Mouse (Mus musculus): Measurements from ENCODE around the gene Lrp8.

The Lrp8 gene

DNA sequence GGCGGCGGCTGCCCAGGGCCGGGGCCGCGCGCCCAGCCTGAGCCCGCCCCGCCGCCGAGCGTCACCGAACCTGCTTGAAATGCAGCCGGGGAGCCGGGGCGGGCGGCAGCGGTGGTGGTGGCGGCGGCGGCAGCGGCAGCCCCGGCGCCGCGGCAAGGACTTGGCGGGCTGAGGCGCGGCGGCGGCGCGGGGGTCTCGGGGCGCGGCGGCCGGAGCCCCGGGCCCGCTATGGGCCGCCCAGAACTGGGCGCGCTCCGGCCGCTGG, at the start of gene Lrp8:
Gene Lrp8, plus strand, starts transcription at position 77 of the 265 bp plus-strand sequence.
- no peak for DNase-seq (ENCODE audit: low read depth, low spot score)
- Histone ChIP-seq H3K36me3 (ENCODE audit: control insufficient read depth, insufficient read depth, low read length, poor library complexity, severe bottlenecking) (no peaks in the 10 kb centered on the region), H3K27me3 (ENCODE audit: control insufficient read depth, insufficient read depth, low read length, poor library complexity, severe bottlenecking) (no peaks in the 10 kb centered on the region)

- Histone ChIP-seq H3K27me3 (ENCODE audit: control insufficient read depth, insufficient read depth, low read length, poor library complexity, severe bottlenecking) (no peaks in the 10 kb centered on the region), H3K36me3 (ENCODE audit: control insufficient read depth, insufficient read depth, low read length, poor library complexity, severe bottlenecking) (no peaks in the 10 kb centered on the region)
- DNase-seq (ENCODE audit: low read depth, low spot score), result no peak
Measured at GRCm38 (mm10) chr4:107756222-107756621, 45.8 kb upstream of the Lrp8 start.

- no peaks in the 10 kb centered on the region for H3K36me3 ChIP-seq (ENCODE audit: control insufficient read depth, insufficient read depth, low read length, poor library complexity, severe bottlenecking)
- DNase-seq (ENCODE audit: low read depth, low spot score), result no peak
- no peaks in the 10 kb centered on the region for H3K27me3 ChIP-seq (ENCODE audit: control insufficient read depth, insufficient read depth, low read length, poor library complexity, severe bottlenecking)
Measured at GRCm38 (mm10) chr4:107757487-107758470, 44.3 kb upstream of the Lrp8 start.

GRCm38 (mm10) chr4:107758938-107759337, 43.1 kb upstream of the Lrp8 start:
- no peak for DNase-seq (ENCODE audit: low read depth, low spot score)
- H3K27me3 ChIP-seq (ENCODE audit: control insufficient read depth, insufficient read depth, low read length, poor library complexity, severe bottlenecking), result no peaks in the 10 kb centered on the region
- H3K36me3 ChIP-seq (ENCODE audit: control insufficient read depth, insufficient read depth, low read length, poor library complexity, severe bottlenecking), result no peaks in the 10 kb centered on the region

GRCm38 (mm10) chr4:107763001-107763400, 39.1 kb upstream of the Lrp8 start:
- H3K27me3 ChIP-seq (ENCODE audit: control insufficient read depth, insufficient read depth, low read length, poor library complexity, severe bottlenecking), result no peaks in the 10 kb centered on the region
- no peaks in the 10 kb centered on the region for H3K36me3 ChIP-seq (ENCODE audit: control insufficient read depth, insufficient read depth, low read length, poor library complexity, severe bottlenecking)
- DNase-seq (ENCODE audit: low read depth, low spot score), result no peak

DNA sequence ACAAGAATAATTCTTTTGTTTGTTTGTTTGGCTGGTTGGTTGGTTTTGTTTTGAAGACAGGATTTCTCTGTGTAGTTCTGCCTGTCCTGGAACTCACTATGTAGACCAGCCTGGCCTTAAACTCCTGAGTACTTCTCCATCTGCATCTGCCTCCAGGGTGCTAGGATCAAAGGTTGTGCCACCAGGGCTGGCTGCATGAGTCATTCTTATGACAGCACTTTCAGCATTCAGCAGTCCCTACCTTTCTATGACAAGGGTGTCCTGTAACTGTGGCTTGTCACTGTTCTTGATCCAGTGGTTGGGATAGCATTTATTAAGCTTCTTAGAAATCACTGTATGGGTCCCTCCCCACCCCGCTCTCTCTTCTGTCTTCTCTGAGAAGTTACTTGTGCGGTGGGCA, 38.5 kb upstream of the Lrp8 start:
- Histone ChIP-seq H3K27me3 (ENCODE audit: control insufficient read depth, insufficient read depth, low read length, poor library complexity, severe bottlenecking) (no peaks in the 10 kb centered on the region), H3K36me3 (ENCODE audit: control insufficient read depth, insufficient read depth, low read length, poor library complexity, severe bottlenecking) (no peaks in the 10 kb centered on the region)
- DNase-seq (ENCODE audit: low read depth, low spot score), result no peak

- H3K27me3 ChIP-seq (ENCODE audit: control insufficient read depth, insufficient read depth, low read length, poor library complexity, severe bottlenecking), result no peaks in the 10 kb centered on the region
- no peak for DNase-seq (ENCODE audit: low read depth, low spot score)
- no peaks in the 10 kb centered on the region for H3K36me3 ChIP-seq (ENCODE audit: control insufficient read depth, insufficient read depth, low read length, poor library complexity, severe bottlenecking)
Measured at GRCm38 (mm10) chr4:107765196-107765813, 36.8 kb upstream of the Lrp8 start.

GRCm38 (mm10) chr4:107766182-107766581, 35.9 kb upstream of the Lrp8 start:
- Histone ChIP-seq H3K36me3 (ENCODE audit: control insufficient read depth, insufficient read depth, low read length, poor library complexity, severe bottlenecking) (no peaks in the 10 kb centered on the region), H3K27me3 (ENCODE audit: control insufficient read depth, insufficient read depth, low read length, poor library complexity, severe bottlenecking) (no peaks in the 10 kb centered on the region)
- DNase-seq (ENCODE audit: low read depth, low spot score), result no peak

- no peaks in the 10 kb centered on the region for H3K27me3 ChIP-seq (ENCODE audit: control insufficient read depth, insufficient read depth, low read length, poor library complexity, severe bottlenecking)
- no peaks in the 10 kb centered on the region for H3K36me3 ChIP-seq (ENCODE audit: control insufficient read depth, insufficient read depth, low read length, poor library complexity, severe bottlenecking)
- DNase-seq (ENCODE audit: low read depth, low spot score), result peak; percentile 8
Measured at GRCm38 (mm10) chr4:107772122-107772825, 29.8 kb upstream of the Lrp8 start.

- Histone ChIP-seq H3K27me3 (ENCODE audit: control insufficient read depth, insufficient read depth, low read length, poor library complexity, severe bottlenecking) (no peaks in the 10 kb centered on the region), H3K36me3 (ENCODE audit: control insufficient read depth, insufficient read depth, low read length, poor library complexity, severe bottlenecking) (no peaks in the 10 kb centered on the region)
- DNase-seq (ENCODE audit: low read depth, low spot score), result no peak
Measured at GRCm38 (mm10) chr4:107774868-107775267, 27.2 kb upstream of the Lrp8 start.

- Histone ChIP-seq H3K27me3 (ENCODE audit: control insufficient read depth, insufficient read depth, low read length, poor library complexity, severe bottlenecking) (no peaks in the 10 kb centered on the region), H3K36me3 (ENCODE audit: control insufficient read depth, insufficient read depth, low read length, poor library complexity, severe bottlenecking) (no peaks in the 10 kb centered on the region)
- no peak for DNase-seq (ENCODE audit: low read depth, low spot score)
Measured at GRCm38 (mm10) chr4:107775672-107776071, 26.4 kb upstream of the Lrp8 start.

DNA sequence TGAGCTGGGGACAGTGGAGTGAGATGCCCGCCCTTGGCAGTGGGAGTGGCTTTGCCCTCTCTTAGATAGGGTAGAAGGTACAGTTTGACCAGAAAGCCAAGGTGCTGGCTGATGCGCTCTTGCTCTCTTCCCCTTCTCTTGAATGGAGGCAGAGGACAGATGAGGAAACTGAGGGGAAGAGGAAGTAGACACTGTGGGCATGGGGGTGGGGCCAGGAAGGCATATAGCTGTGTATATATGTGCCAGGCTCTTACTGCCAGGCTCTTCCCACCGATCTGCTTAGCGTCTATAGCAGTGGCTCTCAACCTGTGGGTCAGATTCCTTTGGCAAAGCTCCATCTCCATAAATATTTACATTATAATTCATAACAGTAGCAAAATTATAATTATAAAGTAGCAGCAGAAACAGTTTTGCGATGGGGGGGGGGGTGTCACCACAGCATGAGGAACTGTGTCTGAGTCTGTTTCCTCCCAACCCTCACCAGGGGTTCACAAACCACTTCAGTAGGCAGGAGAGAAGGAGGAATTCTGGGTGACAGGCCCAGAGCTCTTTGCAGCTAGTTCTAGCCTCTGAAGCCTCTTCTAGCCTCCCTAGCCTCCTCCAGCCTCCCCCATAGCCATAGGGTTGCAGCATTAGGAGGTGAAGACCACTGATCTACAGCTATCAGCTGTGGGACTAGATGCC, 24.9 kb upstream of the Lrp8 start:
- DNase-seq (ENCODE audit: low read depth, low spot score), result peak; percentile 59
- Histone ChIP-seq H3K27me3 (ENCODE audit: control insufficient read depth, insufficient read depth, low read length, poor library complexity, severe bottlenecking) (no peaks in the 10 kb centered on the region), H3K36me3 (ENCODE audit: control insufficient read depth, insufficient read depth, low read length, poor library complexity, severe bottlenecking) (no peaks in the 10 kb centered on the region)

GRCm38 (mm10) chr4:107783541-107783940, 18.5 kb upstream of the Lrp8 start:
- no peaks in the 10 kb centered on the region for H3K27me3 ChIP-seq (ENCODE audit: control insufficient read depth, insufficient read depth, low read length, poor library complexity, severe bottlenecking)
- DNase-seq (ENCODE audit: low read depth, low spot score), result no peak

DNA sequence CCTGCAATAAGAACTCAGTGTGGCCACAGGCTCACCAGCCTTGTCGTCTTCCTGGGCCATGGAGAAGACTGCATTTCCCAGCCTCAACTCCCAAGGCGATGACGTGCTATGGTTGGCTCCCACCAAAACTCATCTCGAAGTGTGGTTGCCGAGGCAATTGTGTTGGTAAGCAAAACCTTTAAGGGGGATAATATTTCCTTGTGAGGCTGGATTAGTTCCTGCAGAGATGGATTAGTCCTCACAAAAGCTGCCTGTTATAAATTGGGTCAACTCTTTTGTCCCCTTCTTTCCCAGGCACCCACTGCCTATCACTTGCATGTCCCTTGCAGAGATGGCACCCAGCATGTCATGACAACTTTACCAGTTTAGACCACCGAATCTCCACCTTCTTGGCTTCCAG, 13.2 kb upstream of the Lrp8 start:
- no peaks in the 10 kb centered on the region for H3K36me3 ChIP-seq (ENCODE audit: control insufficient read depth, insufficient read depth, low read length, poor library complexity, severe bottlenecking)
- H3K27me3 ChIP-seq (ENCODE audit: control insufficient read depth, insufficient read depth, low read length, poor library complexity, severe bottlenecking), result no peaks in the 10 kb centered on the region
- DNase-seq (ENCODE audit: low read depth, low spot score), result no peak

More at GRCm38 (mm10) chr4:107783541-107783940, 18.5 kb upstream of the Lrp8 start:
- no peaks in the 10 kb centered on the region for H3K36me3 ChIP-seq (ENCODE audit: control insufficient read depth, insufficient read depth, low read length, poor library complexity, severe bottlenecking)
